Mouse (Mus musculus) splenic B cell, adult 2 months (primary cell): ENCODE results near the gene Zzz3.

Experiments used
- DNase-seq: peaks from one replicate; pipeline ENCODE4 v3.0.0-alpha.2; 2011; ENCODE audit warnings: low read depth, low spot score
- H3K27me3 ChIP-seq: 2 replicates; pipeline ENCODE4 v1.6.1; 2012; ENCODE audit warnings: mild to moderate bottlenecking, low read length, moderate library complexity, mixed read lengths; ENCODE audit not compliant: control insufficient read depth, poor library complexity, insufficient read depth, severe bottlenecking
- H3K36me3 ChIP-seq: 2 replicates; pipeline ENCODE4 v1.6.1; 2012; ENCODE audit warnings: mild to moderate bottlenecking, low read length, moderate library complexity, mixed read lengths; ENCODE audit not compliant: control insufficient read depth, poor library complexity, insufficient read depth, severe bottlenecking

Gene Zzz3

DNA sequence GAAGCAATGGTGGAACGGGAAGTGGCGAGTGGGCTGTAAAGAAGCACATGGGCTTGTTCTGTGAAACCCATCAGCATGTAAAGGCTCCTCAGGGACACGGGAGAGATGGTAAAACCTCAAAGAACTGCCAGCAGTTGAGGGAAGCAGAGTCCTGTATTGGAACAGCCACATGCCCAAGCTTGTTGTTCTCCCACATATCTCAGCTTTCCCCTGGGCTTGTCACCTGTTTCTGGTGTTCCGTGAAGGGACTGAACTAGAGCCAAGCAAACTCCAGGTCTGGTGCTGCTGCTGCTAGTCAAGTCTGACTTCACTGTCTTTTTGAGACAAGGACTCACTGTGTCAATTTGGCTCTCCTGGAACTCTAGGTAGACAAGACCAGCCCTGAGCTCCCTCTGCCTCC lies 72.0 kb downstream of the Zzz3 start:
- H3K27me3 ChIP-seq, result no peaks in the 10 kb centered on the region
- no peaks in the 10 kb centered on the region for H3K36me3 ChIP-seq
- DNase-seq, result no peak

DNA sequence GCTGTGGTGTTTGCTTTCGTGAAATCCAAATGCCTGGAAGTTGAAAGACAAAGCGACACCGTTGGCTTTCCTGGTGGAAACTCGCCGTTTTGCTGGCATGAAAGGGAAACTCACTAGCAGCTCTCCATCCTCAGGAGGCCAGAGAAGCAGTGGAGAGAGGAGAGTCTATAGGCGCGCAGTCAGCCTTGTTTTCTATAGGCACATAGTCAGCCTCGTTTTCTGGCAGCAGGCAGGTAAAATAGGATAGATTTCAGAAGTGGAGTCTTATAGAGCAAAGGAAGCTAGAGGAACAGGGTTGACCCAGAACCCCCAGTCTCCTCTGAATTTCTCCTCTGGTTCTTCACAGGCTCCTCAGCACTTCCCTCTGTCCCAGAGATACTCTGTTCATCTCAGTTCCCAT lies 72.8 kb downstream of the Zzz3 start:
- H3K36me3 ChIP-seq, result no peaks in the 10 kb centered on the region
- no peak for DNase-seq
- no peaks in the 10 kb centered on the region for H3K27me3 ChIP-seq

- H3K36me3 ChIP-seq, result no peaks in the 10 kb centered on the region
- no peak for DNase-seq
- no peaks in the 10 kb centered on the region for H3K27me3 ChIP-seq
Observed at GRCm38 (mm10) chr3:152468569-152469041, 73.3 kb downstream of the Zzz3 start.

DNA sequence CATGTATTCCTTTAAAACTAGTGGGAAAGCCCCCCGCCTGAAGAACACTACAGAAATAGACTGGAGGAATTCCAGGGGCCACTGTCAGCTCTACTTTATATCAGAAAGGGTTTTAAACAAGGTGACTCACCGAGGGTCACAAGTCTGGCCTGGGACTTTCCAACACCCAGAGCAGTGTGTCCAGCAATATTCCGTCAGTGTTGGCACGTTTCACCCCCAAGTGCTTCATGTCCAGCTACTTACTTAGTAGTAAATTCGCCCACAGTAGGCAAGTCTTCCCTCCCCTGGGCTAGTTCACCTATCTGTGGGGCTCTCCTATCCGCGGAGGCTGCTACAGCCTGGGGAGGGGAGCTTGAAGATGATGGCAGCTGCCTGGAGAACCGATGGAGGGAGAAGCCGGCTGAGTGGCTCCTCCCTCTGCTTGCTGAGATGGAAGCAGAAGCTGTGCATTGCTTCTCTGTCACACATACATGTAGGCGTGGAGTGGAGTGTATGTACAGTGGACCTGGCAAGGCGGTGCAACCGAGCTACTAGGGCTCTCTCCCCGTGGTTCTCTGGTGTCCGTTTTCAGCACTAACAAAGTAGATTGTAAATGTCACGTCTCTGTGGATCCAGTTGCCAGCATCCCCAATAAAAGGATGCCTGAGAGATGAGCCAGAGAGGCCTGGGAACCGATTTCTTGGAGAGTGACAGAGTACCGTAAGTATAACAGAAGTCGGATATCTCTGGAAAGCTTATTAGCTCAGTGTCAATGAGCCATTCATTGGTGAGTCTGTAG lies 74.3 kb downstream of the Zzz3 start:
- H3K27me3 ChIP-seq, result no peaks in the 10 kb centered on the region
- H3K36me3 ChIP-seq, result no peaks in the 10 kb centered on the region
- DNase-seq, result no peak

GRCm38 (mm10) chr3:152470347-152470746 lies 75.1 kb downstream of the Zzz3 start:
- no peak for DNase-seq
- Histone ChIP-seq H3K36me3 (no peaks in the 10 kb centered on the region), H3K27me3 (no peaks in the 10 kb centered on the region)

DNA sequence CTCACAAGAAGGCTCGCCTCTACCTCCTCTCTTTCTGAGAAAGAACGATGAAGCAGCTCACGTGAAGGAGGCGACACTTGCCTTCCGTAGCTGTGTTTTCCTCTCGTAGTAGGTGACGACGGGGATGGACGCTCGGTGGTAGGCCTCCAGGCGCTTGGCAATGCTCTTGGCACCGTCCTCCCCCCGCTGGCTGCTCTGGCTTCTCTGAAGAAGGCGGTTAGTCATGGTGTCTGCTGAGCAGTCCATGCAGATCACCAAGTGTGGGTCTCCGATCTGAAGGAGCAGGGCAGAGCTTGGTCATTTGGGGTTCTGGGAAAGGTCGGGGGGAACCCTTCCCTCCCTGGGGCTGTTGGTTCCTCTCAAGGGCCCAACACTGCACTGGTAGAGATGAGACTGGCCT lies 77.4 kb downstream of the Zzz3 start:
- H3K27me3 ChIP-seq, result no peaks in the 10 kb centered on the region
- DNase-seq, result no peak
- no peaks in the 10 kb centered on the region for H3K36me3 ChIP-seq

GRCm38 (mm10) chr3:152474582-152475277 lies 79.5 kb downstream of the Zzz3 start:
- DNase-seq, result peak; percentile 75
- no peaks in the 10 kb centered on the region for H3K27me3 ChIP-seq
- H3K36me3 ChIP-seq, result no peaks in the 10 kb centered on the region

GRCm38 (mm10) chr3:152475278-152475669 lies 80.0 kb downstream of the Zzz3 start:
- no peak for DNase-seq
- no peaks in the 10 kb centered on the region for H3K27me3 ChIP-seq
- no peaks in the 10 kb centered on the region for H3K36me3 ChIP-seq

GRCm38 (mm10) chr3:152475894-152476293 lies 80.6 kb downstream of the Zzz3 start:
- no peak for DNase-seq
- Histone ChIP-seq H3K36me3 (no peaks in the 10 kb centered on the region), H3K27me3 (no peaks in the 10 kb centered on the region)

DNA sequence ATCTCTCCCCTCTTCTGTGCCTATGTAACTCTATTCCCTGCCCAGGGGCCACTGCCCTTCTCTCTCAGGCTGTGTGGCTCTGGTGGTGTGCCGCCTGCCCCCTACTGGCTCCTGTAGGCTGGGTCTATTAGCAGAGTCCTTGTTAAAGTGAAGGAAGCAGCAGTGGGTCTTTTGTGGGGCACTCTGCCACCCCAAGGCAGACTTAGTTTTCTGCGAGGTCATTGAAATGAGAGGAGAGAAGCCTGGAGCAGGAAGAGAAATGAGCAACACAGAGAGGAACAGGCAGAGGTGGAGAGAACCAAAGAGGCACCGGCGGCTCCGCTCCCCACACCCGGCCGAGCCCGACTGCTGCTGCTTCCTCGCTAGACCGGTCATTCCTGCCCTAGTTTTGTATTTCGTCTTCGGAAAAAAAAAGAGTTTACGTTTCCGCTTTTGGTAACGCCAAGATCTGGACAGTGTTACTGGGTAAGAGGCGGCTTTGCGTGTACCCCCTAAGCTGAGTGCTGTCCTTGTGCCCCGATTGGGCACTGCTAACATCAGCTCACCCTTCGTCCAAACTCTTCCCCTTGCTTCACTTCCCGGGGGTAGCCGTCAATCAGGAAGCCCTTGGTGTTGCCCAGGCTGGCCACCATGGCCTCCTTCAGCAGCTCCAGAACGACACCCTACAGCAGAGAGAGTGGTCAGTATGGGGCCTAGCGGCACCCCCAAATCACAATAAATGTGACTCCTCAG lies 82.7 kb downstream of the Zzz3 start:
- H3K36me3 ChIP-seq, result no peaks in the 10 kb centered on the region
- H3K27me3 ChIP-seq, result no peaks in the 10 kb centered on the region
- DNase-seq, result peak; percentile 72

DNA sequence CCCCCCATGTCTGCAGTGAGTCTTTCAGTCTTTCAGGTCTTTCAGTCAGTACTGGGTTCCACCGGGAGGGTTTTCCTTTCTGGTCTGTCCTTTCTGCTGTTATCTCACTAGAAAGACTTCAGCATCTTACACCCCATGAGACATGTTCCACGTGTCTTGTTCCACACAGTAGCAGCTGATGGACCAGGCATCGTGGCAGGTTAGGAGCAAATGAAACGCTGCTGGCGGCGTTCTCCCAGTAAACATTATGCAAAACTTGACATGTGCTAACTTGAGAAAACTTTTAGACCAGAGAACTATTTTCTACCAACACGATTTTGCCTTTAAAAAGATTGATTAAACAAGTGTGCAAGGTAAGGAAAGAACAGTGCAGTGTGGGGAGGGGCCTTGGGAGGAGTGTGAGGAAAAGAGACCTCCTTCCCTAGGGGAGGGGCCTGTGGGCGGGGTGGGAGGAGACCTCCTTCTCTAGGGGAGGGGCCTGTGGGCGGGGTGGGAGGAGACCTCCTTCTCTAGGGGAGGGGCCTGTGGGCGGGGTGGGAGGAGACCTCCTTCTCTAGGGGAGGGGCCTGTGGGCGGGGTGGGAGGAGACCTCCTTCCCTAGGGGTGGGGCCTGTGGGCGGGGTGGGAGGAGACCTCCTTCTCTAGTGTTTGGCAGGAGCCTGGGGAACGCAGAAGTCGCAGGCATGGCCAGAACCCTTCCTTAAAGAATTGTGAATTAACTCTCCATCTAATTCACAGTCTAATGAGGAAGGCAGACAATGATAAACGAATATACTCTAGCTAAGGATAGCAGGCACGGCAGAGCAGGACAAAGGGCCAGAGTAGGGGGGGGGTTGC lies 83.5 kb downstream of the Zzz3 start:
- peak; percentile 68 for DNase-seq
- no peaks in the 10 kb centered on the region for H3K27me3 ChIP-seq
- H3K36me3 ChIP-seq, result no peaks in the 10 kb centered on the region

GRCm38 (mm10) chr3:152480336-152480735 lies 85.1 kb downstream of the Zzz3 start:
- no peak for DNase-seq
- Histone ChIP-seq H3K27me3 (no peaks in the 10 kb centered on the region), H3K36me3 (no peaks in the 10 kb centered on the region)

DNA sequence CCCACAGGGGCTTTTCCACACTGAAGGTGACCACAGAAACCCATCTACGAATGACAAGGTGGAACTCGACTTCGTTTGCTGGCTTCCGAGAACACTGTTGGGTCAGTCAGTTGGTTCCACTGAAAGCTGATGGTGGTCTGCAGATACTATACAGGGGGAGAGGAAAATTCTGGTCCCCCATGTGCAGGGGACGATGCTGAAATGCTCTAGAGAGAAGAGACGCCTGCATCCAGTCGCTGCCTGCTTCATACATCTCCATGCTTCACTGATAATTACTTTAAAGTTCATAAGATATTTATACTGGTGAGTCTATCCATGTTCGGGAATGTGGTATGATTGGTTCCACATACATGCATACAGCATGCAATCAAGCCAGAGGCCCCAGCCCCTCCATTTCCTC lies 86.9 kb downstream of the Zzz3 start:
- Histone ChIP-seq H3K36me3 (no peaks in the 10 kb centered on the region), H3K27me3 (no peaks in the 10 kb centered on the region)
- DNase-seq, result no peak

DNA sequence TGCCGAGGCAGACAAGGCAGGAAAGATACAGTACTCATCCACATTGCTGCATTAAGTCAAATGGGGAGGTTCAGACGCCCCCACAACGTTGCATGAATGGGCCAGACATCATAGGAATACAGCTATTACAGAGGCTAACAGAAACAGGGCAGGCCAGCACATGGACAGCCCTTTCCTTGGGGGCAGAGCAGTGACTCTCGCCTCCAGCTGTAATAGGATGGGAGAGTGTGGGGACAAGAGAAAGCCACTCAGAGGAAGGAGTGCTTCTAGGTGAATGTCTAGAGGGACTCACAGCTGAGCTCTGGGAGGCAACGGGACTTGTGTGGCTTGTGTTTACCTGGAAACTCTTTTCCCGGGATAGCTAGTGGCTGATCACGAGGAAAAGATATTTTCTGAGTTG lies 88.5 kb downstream of the Zzz3 start:
- no peak for DNase-seq
- no peaks in the 10 kb centered on the region for H3K36me3 ChIP-seq
- H3K27me3 ChIP-seq, result no peaks in the 10 kb centered on the region
